Mouse (Mus musculus) stomach, embryonic 15.5 days (tissue): Measurements from ENCODE around the gene Flvcr2. TPM values are rescaled to one million over a fixed set of nuclear protein-coding genes. Genes with fewer than 3 reads are reported as not detected.
A peak's percentile ranks its signal among the peaks of the same experiment; 100 is the strongest.

Experiments
- ATAC-seq: fragments of 200-750 bp; cut with Nextera tagmentation; 2 replicates; pipeline ENCODE4 v1.8.0; 2017; ENCODE audit warnings: low read depth, moderate number of reproducible peaks, moderate TSS enrichment; ENCODE audit not compliant: insufficient read depth, low FRiP score
- H3K27ac ChIP-seq: fragments of 300-500 bp; sonication (generic); 2 replicates; pipeline ENCODE4 v1.5.1; 2015; ENCODE audit warnings: mild to moderate bottlenecking, inconsistent platforms
- H3K27me3 ChIP-seq: fragments of 300-500 bp; sonication (generic); replicated peaks from 2 replicates; pipeline ENCODE4 v1.6.1; 2015; ENCODE audit warnings: inconsistent platforms
- H3K36me3 ChIP-seq: fragments of 300-500 bp; sonication (generic); 2 replicates; pipeline ENCODE4 v1.6.1; 2015; ENCODE audit warnings: inconsistent platforms
- H3K4me1 ChIP-seq: fragments of 300-500 bp; sonication (generic); 2 replicates; pipeline ENCODE4 v1.6.1; 2015; ENCODE audit warnings: inconsistent platforms
- H3K4me2 ChIP-seq: fragments of 300-500 bp; sonication (generic); 2 replicates; pipeline ENCODE4 v1.6.1; 2015; ENCODE audit warnings: mild to moderate bottlenecking, inconsistent platforms
- H3K4me3 ChIP-seq: fragments of 300-500 bp; sonication (generic); replicated peaks from 2 replicates; pipeline ENCODE4 v1.5.1; 2015; ENCODE audit warnings: inconsistent platforms
- H3K9ac ChIP-seq: fragments of 300-500 bp; sonication (generic); 2 replicates; pipeline ENCODE4 v1.6.1; 2015; ENCODE audit warnings: inconsistent platforms
- H3K9me3 ChIP-seq: fragments of 300-500 bp; sonication (generic); 2 replicates; pipeline ENCODE4 v1.6.1; 2016; ENCODE audit warnings: inconsistent platforms
- WGBS: fragments of 180-500 bp; shearing (Covaris S2); methylation state at CpG from one replicate; pipeline ENCODE4 v1.1.7; 2015; 5-methylcytosine and 5-hydroxymethylcytosine counted together
- polyA plus RNA-seq: library from polyadenylated mRNA; unstranded; fragments of >200 nt; fragmentation: Nextera tagmentation; extraction: Ambion mirVana; gene quantifications from 2 replicates; pipeline ENCODE4 v1.2.1, GENCODE M21; 2015

Gene Flvcr2
- polyA plus RNA-seq, 1 experiment from 2014 or later, result 2.0 TPM

DNA sequence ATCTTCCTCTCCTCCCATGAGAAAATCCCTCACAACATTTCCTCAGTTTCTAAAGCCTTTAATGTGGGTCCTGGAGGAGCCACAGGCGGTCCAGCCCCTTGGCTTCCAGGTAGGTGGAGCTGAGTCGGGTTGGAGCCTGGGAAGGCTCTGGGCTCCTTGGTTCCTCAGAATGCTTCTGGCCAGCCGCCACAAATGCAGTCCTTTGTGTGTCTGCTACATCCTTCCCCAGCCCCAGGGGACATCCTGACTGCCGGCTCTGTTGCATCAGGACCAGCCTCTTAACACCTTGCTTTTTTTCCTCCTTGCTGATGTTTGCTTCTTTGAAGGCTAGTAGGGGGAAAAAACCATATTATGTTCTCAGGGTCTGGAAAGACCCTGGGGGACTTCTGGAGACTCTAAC, 21.4 kb downstream of the Flvcr2 start:
- Histone ChIP-seq H3K27me3 (no peaks in the 10 kb centered on the region), H3K27ac (no peak overlapping the region), H3K36me3 (no peaks in the 10 kb centered on the region), H3K4me2 (no peak overlapping the region), H3K4me1 (no peaks in the 10 kb centered on the region), H3K9ac (no peak overlapping the region), H3K9me3 (no peaks in the 10 kb centered on the region), H3K4me3 (no peak overlapping the region)
- no peak for ATAC-seq
- 53% methylated on average over 4 of the region's 4 CpGs for WGBS

DNA sequence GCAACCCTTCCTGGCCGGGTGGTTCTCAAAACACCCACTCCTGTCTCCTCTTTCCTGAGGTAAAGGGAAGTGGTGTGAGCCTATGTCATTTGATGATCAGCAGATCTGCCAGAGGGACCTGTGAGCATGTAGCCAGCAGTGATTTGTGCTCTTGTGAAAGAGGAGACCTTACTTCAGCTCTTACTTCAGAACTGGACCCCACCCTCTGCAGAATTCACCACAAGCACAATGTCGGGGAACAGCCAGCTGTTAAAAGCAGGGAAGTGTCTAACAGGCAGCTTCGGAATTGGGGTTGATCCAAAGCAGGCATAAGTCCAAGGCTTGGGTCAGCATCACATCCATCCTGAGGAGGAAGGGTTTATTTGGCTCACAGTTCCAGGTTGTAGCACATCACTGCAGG, 25.0 kb downstream of the Flvcr2 start:
- Histone ChIP-seq H3K27me3 (no peaks in the 10 kb centered on the region), H3K36me3 (no peaks in the 10 kb centered on the region), H3K27ac (no peak overlapping the region), H3K9me3 (no peaks in the 10 kb centered on the region), H3K4me3 (no peak overlapping the region), H3K9ac (no peak overlapping the region), H3K4me1 (no peaks in the 10 kb centered on the region), H3K4me2 (no peak overlapping the region)
- no peak for ATAC-seq
- 44% methylated on average over 3 of the region's 3 CpGs for WGBS

DNA sequence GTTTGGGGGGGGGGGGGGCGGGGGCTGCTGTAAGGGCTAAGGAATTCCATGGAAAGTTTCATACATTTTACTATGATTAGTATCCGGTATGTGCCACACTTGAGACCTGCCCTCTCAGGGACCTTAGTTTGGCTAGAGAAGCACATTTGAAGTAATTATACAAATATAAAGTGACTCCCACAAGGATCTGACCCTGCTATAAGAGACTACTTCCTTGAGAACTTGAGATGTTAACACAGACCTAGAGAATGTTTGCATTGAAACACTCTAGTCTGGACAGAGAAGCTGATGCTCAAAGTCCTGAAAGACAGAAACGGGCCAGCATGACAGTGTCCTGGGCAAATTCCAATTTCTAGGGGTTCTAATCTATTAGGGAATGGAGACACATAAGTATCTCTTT, 32.6 kb downstream of the Flvcr2 start:
- ATAC-seq, result no peak
- Histone ChIP-seq H3K27ac (no peak overlapping the region), H3K4me3 (no peak overlapping the region), H3K9me3 (no peaks in the 10 kb centered on the region), H3K36me3 (no peaks in the 10 kb centered on the region), H3K9ac (no peak overlapping the region), H3K4me2 (no peak overlapping the region), H3K27me3 (no peaks in the 10 kb centered on the region), H3K4me1 (no peaks in the 10 kb centered on the region)
- 55% methylated on average over 3 of the region's 3 CpGs for WGBS

DNA sequence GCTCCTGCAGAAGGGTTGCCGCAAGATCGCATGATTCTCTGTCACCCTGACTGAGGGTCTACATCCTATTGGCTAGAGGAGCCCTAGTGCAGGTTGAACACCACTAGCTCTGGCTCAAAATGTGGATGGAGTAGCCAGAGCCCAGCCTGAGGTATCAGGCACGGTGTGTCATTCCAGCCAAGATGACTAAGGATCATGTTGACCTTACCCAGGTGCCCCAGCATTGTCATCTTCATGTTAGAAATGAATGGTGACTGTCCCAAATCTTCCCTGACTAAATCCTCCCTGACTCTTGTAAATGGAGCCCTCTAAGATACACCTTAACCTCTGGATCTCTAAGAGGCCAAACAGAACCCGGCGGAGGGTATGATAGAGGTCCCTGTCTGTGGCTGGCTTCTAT, 33.4 kb downstream of the Flvcr2 start:
- WGBS, result 89% methylated on average over 5 of the region's 5 CpGs
- no peak for ATAC-seq

DNA sequence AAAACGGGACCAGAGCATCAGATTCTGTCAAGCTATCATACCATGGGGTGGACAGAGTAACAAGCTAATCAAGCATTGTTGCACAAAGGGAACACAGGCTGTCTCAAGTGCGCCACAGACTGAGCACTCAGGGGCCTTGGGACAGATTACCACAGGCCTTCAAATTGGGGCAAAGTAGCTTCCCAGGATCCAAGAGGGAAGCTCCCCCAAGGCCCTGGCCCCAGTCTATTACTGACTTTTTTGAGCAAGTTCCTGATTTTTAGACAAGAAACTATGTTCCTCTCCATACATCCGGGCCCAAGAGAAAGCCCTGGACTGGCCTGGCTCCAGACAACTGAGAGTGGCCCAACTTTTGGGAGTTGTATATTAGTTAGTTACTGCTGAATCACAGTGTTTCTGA, 35.3 kb downstream of the Flvcr2 start:
- no peaks in the 10 kb centered on the region for H3K9me3 ChIP-seq
- no peak overlapping the region for H3K9ac ChIP-seq
- 86% methylated on average over 3 of the region's 3 CpGs for WGBS
- H3K27me3 ChIP-seq, result no peaks in the 10 kb centered on the region
- H3K4me2 ChIP-seq, result no peak overlapping the region
- no peaks in the 10 kb centered on the region for H3K36me3 ChIP-seq
- no peak overlapping the region for H3K27ac ChIP-seq
- H3K4me3 ChIP-seq, result no peak overlapping the region
- no peaks in the 10 kb centered on the region for H3K4me1 ChIP-seq
- ATAC-seq, result no peak

More for the DNA sequence above, 33.4 kb downstream of the Flvcr2 start:
- Histone ChIP-seq H3K27me3 (no peaks in the 10 kb centered on the region), H3K9me3 (no peaks in the 10 kb centered on the region), H3K9ac (no peak overlapping the region), H3K4me2 (no peak overlapping the region), H3K36me3 (no peaks in the 10 kb centered on the region), H3K4me3 (no peak overlapping the region), H3K27ac (no peak overlapping the region), H3K4me1 (no peaks in the 10 kb centered on the region)

DNA sequence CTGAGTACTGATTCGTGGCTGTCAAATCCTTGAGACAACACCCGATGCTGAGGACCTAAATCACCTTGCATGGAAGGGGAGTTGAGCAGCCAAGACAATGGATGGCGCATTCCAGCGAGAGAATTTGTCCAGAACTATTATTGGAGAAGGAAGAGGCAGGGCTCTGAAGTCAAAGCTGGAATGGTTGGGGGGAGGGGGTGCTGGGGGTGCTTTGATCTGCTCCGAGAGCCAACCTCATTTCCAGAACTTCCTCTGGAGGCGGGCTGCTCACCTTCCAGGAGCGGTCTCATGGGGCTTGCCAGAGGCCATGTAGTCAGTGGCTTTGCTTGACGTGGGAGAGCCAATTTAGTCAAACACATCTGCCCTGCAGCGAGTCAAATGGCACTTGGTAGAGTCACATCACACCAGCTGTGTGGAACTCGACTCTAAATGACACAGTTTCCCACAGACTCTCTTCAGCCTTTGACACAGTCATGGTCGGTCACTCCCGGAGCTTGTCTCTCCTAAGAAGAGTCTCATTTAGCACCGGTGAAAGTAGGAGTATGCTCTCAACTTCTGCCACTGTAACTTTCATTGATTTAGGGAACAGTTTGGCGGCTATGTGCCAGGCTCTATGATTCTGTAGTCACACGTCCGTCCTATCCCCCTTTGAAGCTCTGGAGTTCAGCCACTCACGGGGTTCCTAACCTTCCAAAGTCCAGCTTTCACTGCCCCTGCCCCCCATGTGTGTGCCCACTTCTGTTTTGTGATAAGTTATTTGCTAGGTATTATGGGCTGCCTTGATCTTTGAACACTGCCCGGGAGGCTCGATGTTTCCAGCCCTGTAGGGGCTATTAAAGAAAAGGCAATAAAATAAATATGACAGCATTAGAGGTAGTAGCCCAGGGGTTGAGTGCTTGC, 38.8 kb downstream of the Flvcr2 start:
- ATAC-seq, result peak; percentile 39; the same call in 1 of the 2 replicates
- no peaks in the 10 kb centered on the region for H3K9me3 ChIP-seq
- H3K9ac ChIP-seq, result no peak overlapping the region
- no peaks in the 10 kb centered on the region for H3K4me1 ChIP-seq
- H3K36me3 ChIP-seq, result no peaks in the 10 kb centered on the region
- no peaks in the 10 kb centered on the region for H3K27me3 ChIP-seq
- H3K27ac ChIP-seq, result no peak overlapping the region
- no peak overlapping the region for H3K4me2 ChIP-seq
- WGBS, result 63% methylated on average over 19 of the region's 19 CpGs
- H3K4me3 ChIP-seq, result no peak overlapping the region

DNA sequence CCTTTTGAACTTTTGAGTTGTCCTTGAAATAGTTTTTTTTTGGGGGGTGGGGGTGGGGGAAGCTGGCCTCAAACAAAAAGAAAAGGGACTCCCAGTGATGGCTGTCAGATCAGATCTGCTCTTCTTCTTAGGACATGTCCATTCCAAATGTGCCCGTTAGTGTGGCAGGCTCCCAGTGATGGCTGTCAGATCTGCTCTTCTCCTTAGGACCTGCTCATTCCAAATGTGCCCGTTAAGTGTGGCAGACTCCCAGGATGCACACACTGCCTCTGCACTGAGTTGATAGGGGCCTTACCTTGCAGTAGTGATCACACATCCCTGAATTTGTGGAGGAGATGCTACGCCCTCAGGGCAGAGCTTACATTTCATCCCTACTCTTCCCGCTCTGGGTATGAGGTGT, 45.8 kb downstream of the Flvcr2 start:
- Histone ChIP-seq H3K36me3 (no peaks in the 10 kb centered on the region), H3K4me3 (no peak overlapping the region), H3K4me2 (no peak overlapping the region), H3K9me3 (no peaks in the 10 kb centered on the region), H3K27ac (no peak overlapping the region), H3K4me1 (no peaks in the 10 kb centered on the region), H3K9ac (no peak overlapping the region), H3K27me3 (no peaks in the 10 kb centered on the region)
- ATAC-seq, result no peak
- 81% methylated on average over 4 of the region's 4 CpGs for WGBS

DNA sequence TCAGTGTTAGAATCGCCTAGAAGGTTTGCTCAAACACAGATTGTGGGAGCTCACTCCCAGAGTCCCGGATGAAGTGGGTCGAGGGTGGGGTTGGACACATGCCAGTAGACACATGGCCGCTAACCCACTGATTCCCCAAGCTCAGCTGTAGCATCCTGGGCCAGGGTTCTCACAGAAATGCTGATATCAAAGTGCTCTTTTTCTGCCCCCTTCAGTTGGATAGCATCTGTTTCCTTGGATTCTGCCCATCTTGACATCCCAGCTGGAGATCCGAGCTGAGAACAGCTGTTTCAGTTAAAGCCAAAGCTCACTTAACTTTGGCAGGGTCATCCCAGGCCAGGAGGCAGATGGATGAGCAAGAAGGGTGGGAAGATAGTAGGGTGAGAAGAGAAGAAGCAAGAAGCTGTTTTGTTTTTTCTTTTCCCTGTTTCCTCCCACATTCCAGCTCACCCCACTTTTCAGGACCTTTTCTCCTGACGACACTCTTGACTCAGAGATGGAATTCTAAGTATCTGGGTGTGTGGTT, 46.5 kb downstream of the Flvcr2 start:
- ATAC-seq, result no peak
- Histone ChIP-seq H3K9me3 (no peaks in the 10 kb centered on the region), H3K4me2 (no peak overlapping the region), H3K4me3 (no peak overlapping the region), H3K36me3 (no peaks in the 10 kb centered on the region), H3K27ac (no peak overlapping the region), H3K27me3 (no peaks in the 10 kb centered on the region), H3K9ac (no peak overlapping the region), H3K4me1 (no peaks in the 10 kb centered on the region)
- 40% methylated on average over 6 of the region's 6 CpGs for WGBS

DNA sequence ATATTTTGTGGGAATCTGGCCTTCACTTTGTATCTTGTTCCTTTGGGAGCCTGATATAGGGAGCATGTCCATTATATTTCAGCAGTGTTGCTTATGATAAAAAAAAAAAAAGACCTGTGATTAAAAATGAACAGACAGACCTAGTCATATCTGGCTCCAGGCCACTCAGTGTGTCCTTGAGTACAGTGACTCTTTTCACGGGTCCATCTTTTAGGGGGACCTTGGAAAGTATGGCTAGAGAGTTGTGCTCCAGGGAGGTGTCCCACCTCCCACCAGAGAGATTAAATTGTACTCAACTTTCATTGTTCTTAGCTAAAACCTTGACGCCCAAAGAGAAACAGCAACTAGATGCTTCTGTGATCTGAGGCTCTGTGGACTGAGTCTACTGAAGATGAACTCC, 47.8 kb downstream of the Flvcr2 start:
- no peaks in the 10 kb centered on the region for H3K36me3 ChIP-seq
- no peak for ATAC-seq
- no peak overlapping the region for H3K27ac ChIP-seq
- no peak overlapping the region for H3K4me2 ChIP-seq
- no peaks in the 10 kb centered on the region for H3K4me1 ChIP-seq
- no peaks in the 10 kb centered on the region for H3K9me3 ChIP-seq
- 76% methylated on average over 2 of the region's 2 CpGs for WGBS
- H3K27me3 ChIP-seq, result no peaks in the 10 kb centered on the region
- H3K4me3 ChIP-seq, result no peak overlapping the region
- no peak overlapping the region for H3K9ac ChIP-seq

DNA sequence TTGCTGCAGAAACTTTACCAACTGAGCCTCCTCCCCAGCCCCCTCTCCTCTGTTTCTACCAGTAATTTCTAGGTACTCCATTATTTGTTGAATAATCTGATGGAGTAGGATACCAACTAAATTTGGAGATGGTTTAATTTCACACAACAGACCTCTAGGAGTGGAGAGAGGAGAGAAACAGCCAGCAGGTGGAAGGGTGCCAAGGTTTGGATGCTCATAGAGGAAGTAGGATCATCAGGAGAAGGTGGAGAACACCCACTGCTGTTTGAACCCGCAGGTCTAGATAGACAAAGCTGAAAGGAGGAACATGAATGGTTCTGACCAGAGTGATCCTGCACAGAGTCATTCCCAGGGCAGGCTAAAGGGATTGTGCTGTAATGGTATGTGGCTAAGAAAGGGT, 49.2 kb downstream of the Flvcr2 start:
- ATAC-seq, result no peak
- Histone ChIP-seq H3K9me3 (no peaks in the 10 kb centered on the region), H3K27me3 (no peaks in the 10 kb centered on the region), H3K4me1 (no peaks in the 10 kb centered on the region), H3K9ac (no peak overlapping the region), H3K4me2 (no peak overlapping the region), H3K27ac (no peak overlapping the region), H3K4me3 (no peak overlapping the region), H3K36me3 (no peaks in the 10 kb centered on the region)
- 68% methylated on average over 1 of the region's 1 CpGs for WGBS

DNA sequence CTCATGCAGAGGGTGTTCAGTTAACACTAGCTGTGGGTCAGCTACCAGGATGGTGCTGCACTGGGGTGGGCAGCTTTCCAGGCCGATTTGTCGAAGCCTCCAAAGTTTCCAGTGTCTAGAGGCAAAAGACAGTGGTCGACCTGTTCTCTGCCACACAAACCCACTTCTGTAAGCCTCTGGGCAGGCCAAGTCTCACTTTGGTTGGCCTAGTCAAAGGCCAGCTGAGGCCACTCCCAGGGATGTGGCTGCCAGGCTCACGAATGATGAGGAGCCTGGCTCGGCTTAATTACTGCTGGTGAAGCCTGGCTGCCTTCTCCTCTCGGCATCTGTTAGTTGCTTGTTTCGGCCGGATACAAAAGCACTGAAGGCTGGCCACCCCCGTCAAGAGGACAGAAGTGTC, 53.7 kb downstream of the Flvcr2 start:
- WGBS, result 46% methylated on average over 9 of the region's 9 CpGs

DNA sequence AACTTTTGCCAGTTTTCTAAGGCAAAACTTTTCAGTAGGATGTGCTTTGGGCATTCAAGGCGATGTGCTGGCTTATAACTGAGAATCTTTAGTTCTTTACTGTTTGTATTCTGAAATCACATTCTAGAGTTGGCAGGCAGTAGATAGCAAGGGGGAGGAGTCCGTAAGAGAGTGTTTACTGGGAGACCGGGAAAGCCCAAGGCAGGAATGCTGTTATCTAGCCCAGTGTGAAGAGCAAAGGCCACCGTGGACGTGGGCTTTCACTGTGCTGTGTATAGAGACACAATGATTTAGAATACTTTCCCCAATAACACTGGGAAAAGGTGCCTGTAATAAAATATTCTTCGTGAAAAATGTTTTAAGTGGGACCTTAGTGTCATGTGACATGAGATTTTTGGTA, 63.4 kb downstream of the Flvcr2 start:
- WGBS, result 19% methylated on average over 6 of the region's 6 CpGs
- peaks cover 9% of the 10 kb centered on the region; the same call in 1 of the 2 replicates for H3K36me3 ChIP-seq

More for the DNA sequence above, 53.7 kb downstream of the Flvcr2 start:
- ATAC-seq, result no peak
- no peaks in the 10 kb centered on the region for H3K4me1 ChIP-seq
- H3K27ac ChIP-seq, result no peak overlapping the region
- no peaks in the 10 kb centered on the region for H3K27me3 ChIP-seq
- H3K9me3 ChIP-seq, result no peaks in the 10 kb centered on the region
- no peak overlapping the region for H3K4me3 ChIP-seq
- no peaks in the 10 kb centered on the region for H3K36me3 ChIP-seq
- H3K4me2 ChIP-seq, result no peak overlapping the region
- H3K9ac ChIP-seq, result no peak overlapping the region

More for the DNA sequence above, 63.4 kb downstream of the Flvcr2 start:
- H3K27me3 ChIP-seq, result no peaks in the 10 kb centered on the region
- peak; percentile 56; the same call in 1 of the 2 replicates for ATAC-seq
- no peak overlapping the region for H3K4me2 ChIP-seq
- no peaks in the 10 kb centered on the region for H3K9me3 ChIP-seq
- no peak overlapping the region for H3K4me3 ChIP-seq
- no peak overlapping the region for H3K9ac ChIP-seq
- H3K27ac ChIP-seq, result no peak overlapping the region
- H3K4me1 ChIP-seq, result no peaks in the 10 kb centered on the region
